ENCODE assay signal across 8 mouse cellular contexts in genomic region chr13:58113061-58113900, GRCm38 (mm10). TPM values are rescaled to one million over a fixed set of nuclear protein-coding genes. Genes with fewer than 3 reads are reported as not detected.
DNase-seq lines count a peak whose midpoint lies in the region; ATAC-seq and TF ChIP-seq lines count a peak whose summit lies in the region.

Gene Klhl3, minus strand, starts transcription at chr13:58113592.

- DNase-seq in ES-E14 (ENCODE audit: low read depth, low spot score): no peak
- peak; percentile 71 for DNase-seq in cerebellum, adult 8-10 months
- DNase-seq in frontal cortex, adult 2 months (ENCODE audit: extremely low spot score in 1 of 2, low spot score in 1 of 2): peak; percentile 64 to 91
- DNase-seq in left cerebral cortex, adult 2 months (ENCODE audit: extremely low spot score in 1 of 2, low spot score in 2 of 2): peak; percentile 82 to 86
- DNase-seq in lung, postnatal 36 days: peak; percentile 73
- peak; percentile 76 for DNase-seq in retina, embryonic 14.5 days (ENCODE audit: low spot score)
- DNase-seq in thymus, postnatal 25 days: peak; percentile 85

- H3K36me3 ChIP-seq in ES-E14 (ENCODE audit: control insufficient read depth, insufficient read depth, low read length, poor library complexity, severe bottlenecking): no peaks in the 10 kb centered on the region
- H3K36me3 ChIP-seq in hindbrain, embryonic 15.5 days: no peaks in the 10 kb centered on the region

- peak; percentile 92 for ATAC-seq in hindbrain, embryonic 15.5 days (ENCODE audit: low FRiP score, low read depth)

- H3K4me3 ChIP-seq in ES-E14 (ENCODE audit: insufficient read depth in 1 of 2, low read depth in 1 of 2, low read length in 2 of 2, poor library complexity in 1 of 2, severe bottlenecking in 1 of 2): peak within 1 kb of the TSS; percentile 3 to 46
- peak within 1 kb of the TSS; percentile 50 for H3K4me3 ChIP-seq in hindbrain, embryonic 15.5 days
- H3K4me3 ChIP-seq in left cerebral cortex, adult 2 months: peak within 1 kb of the TSS; percentile 80

- H3K27ac ChIP-seq in ES-E14 (ENCODE audit: insufficient read depth, low read depth, low read length, poor library complexity, severe bottlenecking): no peak within 1 kb of the TSS
- peak within 1 kb of the TSS; percentile 94 for H3K27ac ChIP-seq in hindbrain, embryonic 15.5 days (replicated peaks)
- peak within 1 kb of the TSS; percentile 94 for H3K27ac ChIP-seq in left cerebral cortex, adult 2 months

- peak; percentile 16 for TF ChIP-seq CTCF in left cerebral cortex, adult 2 months (IDR thresholded peaks at IDR 0.05)

- intact Hi-C loops in left cerebral cortex, adult 2 months (cut with DNase I): loop anchor here (1.0 to 5.0 kb wide), 3 partner anchors 40 to 101 kb away; no protein-coding TSS in a partner anchor

- in situ Hi-C loops in ES-E14 (cut with MboI; ENCODE audit: low sequenced_read_pairs in 2 of 2, unreplicated experiment in 2 of 2): loop anchor here in 1 of 2 experiments (10.0 kb wide), 1 partner anchor 98 kb away; no protein-coding TSS in a partner anchor

- peak within 1 kb of the TSS; percentile 14 for H3K9ac ChIP-seq in ES-E14 (ENCODE audit: insufficient read depth, low read depth, low read length, poor library complexity, severe bottlenecking)
- peak within 1 kb of the TSS; percentile 63 for H3K9ac ChIP-seq in hindbrain, embryonic 15.5 days

- H3K4me1 ChIP-seq in ES-E14 (ENCODE audit: control insufficient read depth in 2 of 2, insufficient read depth in 2 of 2, low read length in 2 of 2, poor library complexity in 1 of 2): peaks cover 0 to 4% of the 10 kb centered on the region in 2 experiments; a peak in 1 of 4 replicates
- H3K4me1 ChIP-seq in hindbrain, embryonic 15.5 days (replicated peaks): peaks cover 26% of the 10 kb centered on the region

- under 1% methylated on average over 35 of the region's 35 CpGs for WGBS in hindbrain, embryonic 15.5 days

- H3K27me3 ChIP-seq in hindbrain, embryonic 15.5 days: no peaks in the 10 kb centered on the region

- H3K4me2 ChIP-seq in hindbrain, embryonic 15.5 days: peak within 1 kb of the TSS; percentile 73

- H3K9me3 ChIP-seq in ES-E14 (ENCODE audit: control insufficient read depth, insufficient read depth, low read depth, low read length): no peaks in the 10 kb centered on the region
- H3K9me3 ChIP-seq in hindbrain, embryonic 15.5 days: no peaks in the 10 kb centered on the region

TF ChIP-seq in ES-E14, 5 proteins besides CTCF, POLR2A, EP300 and RAD21:
- TF ChIP-seq ZC3H11A (IDR thresholded peaks at IDR 0.05; ENCODE audit: borderline replicate concordance, low read depth, low read length) (no peak), HCFC1 (IDR thresholded peaks at IDR 0.05; ENCODE audit: borderline replicate concordance, insufficient read depth, low read length) (no peak), ZNF384 (IDR thresholded peaks at IDR 0.05; ENCODE audit: low read depth, low read length) (no peak)

RNA-seq across cellular contexts. Expression of gene Klhl3, which starts in this region (rescaled TPM):
- total RNA-seq in ES-E14 (2012; rRNA removed): 0.63 and 0.67 TPM in 2 replicates
- 28.9 and 30.1 TPM in 2 replicates for polyA plus RNA-seq in frontal cortex, adult 2 months (2012; rRNA removed)
- 12.6 and 14.0 TPM in 2 replicates for polyA plus RNA-seq in hindbrain, embryonic 15.5 days (2015; fragmentation: Nextera tagmentation; extraction: Ambion mirVana)
- 10 to 100 TPM; 32.6 to 36.9 TPM for total RNA-seq in left cerebral cortex, adult 2 months (2021)

Comparison
In these comparisons a context has a peak if more than half of its experiments do, and no peak if none do; other contexts are left out.
1. RNA of gene Klhl3 (total RNA-seq): 32.6 to 36.9 TPM in left cerebral cortex, adult 2 months; 0.63 to 0.67 TPM in ES-E14; every median in the first group is over 10 times any median in the second.
2. H3K4me3 ChIP-seq: peak in every context shown above with its lines; median percentile 80 in left cerebral cortex, adult 2 months; 50 in hindbrain, embryonic 15.5 days; 24 in ES-E14.